In the genomic region with DNA sequence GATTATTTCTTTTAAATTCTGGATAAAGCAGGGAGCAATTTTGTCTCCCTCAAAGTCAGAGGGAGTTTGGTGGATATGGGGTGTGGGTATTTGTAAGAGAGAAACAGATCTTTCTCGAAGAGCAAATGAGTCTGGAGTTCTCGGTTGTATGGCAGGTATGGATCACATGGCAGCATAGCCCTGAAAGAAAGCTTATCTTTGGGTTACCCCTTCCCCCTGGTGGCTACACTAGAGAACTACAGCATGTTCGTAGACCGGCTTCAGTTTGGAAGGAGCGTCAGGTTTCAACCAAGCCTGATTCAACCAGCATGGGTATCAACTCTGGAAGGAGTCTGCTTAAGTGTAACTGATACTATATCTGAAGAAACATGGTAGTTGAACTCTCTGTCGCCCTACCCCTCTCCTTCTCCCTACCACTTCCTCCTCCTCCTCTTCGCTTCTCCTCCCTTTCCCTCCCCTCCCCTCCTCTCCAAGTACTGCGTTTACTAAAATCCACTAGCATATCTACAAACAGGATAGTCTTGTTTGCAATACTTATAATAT, we compare ENCODE assay signal across 11 mouse cellular contexts. TPM values are rescaled to one million over a fixed set of nuclear protein-coding genes. Genes with fewer than 3 reads are reported as not detected.
DNase-seq lines count a peak whose midpoint lies in the region; ATAC-seq and TF ChIP-seq lines count a peak whose summit lies in the region.
"Had no signal": no experiment of that assay in that cellular context is flagged by ENCODE, and none has a peak within 500 bp of the region (broad histone marks: within the 10 kb centered on the region; RNA-seq: fewer than 3 reads in every experiment).

No protein-coding gene starts in this region.

- TF ChIP-seq RAD21 in MEL (IDR thresholded peaks at IDR 0.05; ENCODE audit: low read depth, low read length) = peak; percentile 52

- no peaks in the 10 kb centered on the region for H3K27me3 ChIP-seq in kidney, embryonic 16.5 days (ENCODE audit: insufficient read depth, low read length)
- H3K27me3 ChIP-seq in MEL (ENCODE audit: control insufficient read depth in 1 of 2, insufficient read depth in 2 of 2, low read length in 2 of 2) = peaks cover 0 to 2% of the 10 kb centered on the region in 2 experiments; a peak in 2 of 4 replicates
- H3K27me3 ChIP-seq in embryonic facial prominence, embryonic 10.5 days (replicated peaks; ENCODE audit: low read depth, poor library complexity, severe bottlenecking) = no peaks in the 10 kb centered on the region
- H3K27me3 ChIP-seq: hindbrain, embryonic 15.5 days had no signal

- H3K4me1 ChIP-seq in kidney, embryonic 16.5 days (ENCODE audit: insufficient read depth, low read length) = no peaks in the 10 kb centered on the region
- H3K4me1 ChIP-seq in MEL (ENCODE audit: control insufficient read depth in 1 of 2, insufficient read depth in 2 of 2, low read length in 2 of 2) = peaks cover 3 to 13% of the 10 kb centered on the region in 2 experiments
- H3K4me1 ChIP-seq in embryonic facial prominence, embryonic 10.5 days = no peaks in the 10 kb centered on the region
- H3K4me1 ChIP-seq: hindbrain, embryonic 15.5 days had no signal

- H3K27ac ChIP-seq in kidney, embryonic 16.5 days (ENCODE audit: low read length) = no peak overlapping the region
- no peak overlapping the region; the same call in 1 of the 2 replicates for H3K27ac ChIP-seq in MEL (ENCODE audit: control insufficient read depth, low read depth, low read length)
- H3K27ac ChIP-seq in embryonic facial prominence, embryonic 10.5 days (replicated peaks) = no peak overlapping the region
- H3K27ac ChIP-seq: hindbrain, embryonic 15.5 days had no signal

- H3K4me2 ChIP-seq in kidney, embryonic 16.5 days (replicated peaks; ENCODE audit: low read depth, low read length) = no peak overlapping the region
- H3K4me2 ChIP-seq: hindbrain, embryonic 15.5 days had no signal

- no peak for TF ChIP-seq POLR2A in MEL (IDR thresholded peaks at IDR 0.05; ENCODE audit: control insufficient read depth in 1 of 2, insufficient read depth in 1 of 2, low read depth in 1 of 2, low read length in 2 of 2, poor library complexity in 1 of 2)

- H3K9me3 ChIP-seq in kidney, embryonic 16.5 days (ENCODE audit: low read length) = no peaks in the 10 kb centered on the region
- H3K9me3 ChIP-seq in MEL (replicated peaks; ENCODE audit: insufficient read depth, low read length) = no peaks in the 10 kb centered on the region
- H3K9me3 ChIP-seq in embryonic facial prominence, embryonic 10.5 days = no peaks in the 10 kb centered on the region
- H3K9me3 ChIP-seq: hindbrain, embryonic 15.5 days had no signal

- no peak overlapping the region for H3K9ac ChIP-seq in kidney, embryonic 16.5 days (replicated peaks; ENCODE audit: low read length)
- H3K9ac ChIP-seq in MEL (ENCODE audit: control insufficient read depth, low read depth, low read length, poor library complexity, severe bottlenecking) = no peak overlapping the region
- H3K9ac ChIP-seq: hindbrain, embryonic 15.5 days had no signal

- 45% methylated on average over 8 of the region's 8 CpGs for WGBS in kidney, embryonic 16.5 days
- 45% methylated on average over 8 of the region's 8 CpGs for WGBS in embryonic facial prominence, embryonic 10.5 days

- no peak for DNase-seq in kidney, postnatal 14 days
- DNase-seq in MEL (ENCODE audit: low read depth, low spot score) = peak; percentile 73
- peak; percentile 41 for DNase-seq in embryonic facial prominence, embryonic 10.5 days (ENCODE audit: low spot score)
- DNase-seq in thymus, postnatal 4 days = no peak
- DNase-seq in layer of hippocampus, adult 9-11 months = no peak
- DNase-seq in lung, postnatal 10 days = no peak
- DNase-seq: adrenal gland, postnatal 14 days had no signal

- H3K4me3 ChIP-seq in kidney, embryonic 16.5 days (ENCODE audit: low read length) = no peak overlapping the region
- no peak overlapping the region for H3K4me3 ChIP-seq in MEL (ENCODE audit: control insufficient read depth in 1 of 2, insufficient read depth in 1 of 2, low read depth in 2 of 2, low read length in 2 of 2)
- no peak overlapping the region for H3K4me3 ChIP-seq in embryonic facial prominence, embryonic 10.5 days
- H3K4me3 ChIP-seq: hindbrain, embryonic 15.5 days had no signal

- TF ChIP-seq CTCF in MEL (IDR thresholded peaks at IDR 0.05 in 2 of 3, conservative IDR thresholded peaks at IDR 0.05 in 1 of 3; ENCODE audit: control insufficient read depth in 1 of 3, insufficient read depth in 1 of 3, low read depth in 2 of 3, low read length in 3 of 3, poor library complexity in 1 of 3, severe bottlenecking in 1 of 3) = peak; percentile 27 to 48 (median 27); a peak in 4 of 6 replicates

- H3K36me3 ChIP-seq in kidney, embryonic 16.5 days (ENCODE audit: insufficient read depth, low read length) = no peaks in the 10 kb centered on the region
- peaks cover 0 to 22% of the 10 kb centered on the region in 2 experiments; a peak in 2 of 4 replicates for H3K36me3 ChIP-seq in MEL (ENCODE audit: control insufficient read depth in 1 of 2, insufficient read depth in 2 of 2, low read length in 2 of 2)
- H3K36me3 ChIP-seq in embryonic facial prominence, embryonic 10.5 days (replicated peaks) = no peaks in the 10 kb centered on the region
- H3K36me3 ChIP-seq: hindbrain, embryonic 15.5 days had no signal

- ATAC-seq in kidney, embryonic 16.5 days (ENCODE audit: low FRiP score, low TSS enrichment) = peak; percentile 65; the same call in 1 of the 2 replicates
- peak; percentile 68 for ATAC-seq in megakaryocyte-erythroid progenitor cell, adult 5-6 weeks (replicated peaks; ENCODE audit: low FRiP score, low TSS enrichment, poor library complexity, severe bottlenecking)

- TF ChIP-seq EP300 in MEL (IDR thresholded peaks at IDR 0.05; ENCODE audit: low read depth in 1 of 2, low read length in 2 of 2) = 0 out of 4 replicates have a peak, but pooled peaks of 1 of the 2 experiments have one; percentile 25

- no peaks in the 10 kb centered on the region for H3K79me2 ChIP-seq in MEL (ENCODE audit: control insufficient read depth, insufficient read depth, low read length, poor library complexity)

TF ChIP-seq in MEL, 35 proteins besides CTCF, POLR2A, EP300 and RAD21:
- TF ChIP-seq ZC3H11A (IDR thresholded peaks at IDR 0.05; ENCODE audit: low read depth, low read length) = peak; percentile 23; the same call in 1 of the 2 replicates
- TF ChIP-seq USF1 (IDR thresholded peaks at IDR 0.05; ENCODE audit: low read depth, low read length) = peak; percentile 45; the same call in 1 of the 2 replicates
- TF ChIP-seq E2F4 (IDR thresholded peaks at IDR 0.05; ENCODE audit: borderline replicate concordance, low read depth, low read length) = no peak
- peak; percentile 60 for TF ChIP-seq SMC3 (IDR thresholded peaks at IDR 0.05; ENCODE audit: low read depth, low read length)
- 0 out of 2 replicates have a peak, but pooled peaks have one; percentile 21 for TF ChIP-seq MYC (IDR thresholded peaks at IDR 0.05; ENCODE audit: low read depth, low read length)
- peak; percentile 36; the same call in 1 of the 2 replicates for TF ChIP-seq GATA1 (IDR thresholded peaks at IDR 0.05; ENCODE audit: low read depth, low read length)
- TF ChIP-seq TBP (IDR thresholded peaks at IDR 0.05; ENCODE audit: low read depth, low read length) = no peak

RNA-seq across cellular contexts. Expression of gene Olfr65, which starts 9.8 kb away (rescaled TPM):
- polyA plus RNA-seq in kidney, embryonic 16.5 days (2015; fragmentation: Nextera tagmentation; extraction: Ambion mirVana) = not detected in 2 replicates
- not detected in 2 replicates for total RNA-seq in MEL (2012; rRNA removed)
- not detected for polyA plus RNA-seq in MEL (2012; ENCODE audit: insufficient read depth in 1 of 2, insufficient read length in 2 of 2, low read depth in 1 of 2, low replicate concordance in 2 of 2, missing spikeins in 1 of 2)
- polyA plus RNA-seq in embryonic facial prominence, embryonic 10.5 days (2016; fragmentation: Nextera tagmentation; extraction: Ambion mirVana) = not detected in 2 replicates
- total RNA-seq in megakaryocyte-erythroid progenitor cell, adult 5-6 weeks (2014; fragmentation: Nextera tagmentation) = not detected in 2 replicates
- not detected in 2 replicates for total RNA-seq in megakaryocyte-erythroid progenitor cell, adult 5-6 weeks (2017)
- total RNA-seq: adrenal gland, postnatal 14 days; liver, adult 2 months had no signal
- polyA plus RNA-seq: hindbrain, embryonic 15.5 days; liver, adult 2 months had no signal

RNA-seq across cellular contexts. Expression of gene Olfr631, which starts 15.6 kb away (rescaled TPM):
- not detected in 2 replicates for polyA plus RNA-seq in kidney, embryonic 16.5 days (2015; fragmentation: Nextera tagmentation; extraction: Ambion mirVana)
- not detected in 2 replicates for total RNA-seq in MEL (2012; rRNA removed)
- not detected for polyA plus RNA-seq in MEL (2012; ENCODE audit: insufficient read depth in 1 of 2, insufficient read length in 2 of 2, low read depth in 1 of 2, low replicate concordance in 2 of 2, missing spikeins in 1 of 2)
- polyA plus RNA-seq in embryonic facial prominence, embryonic 10.5 days (2016; fragmentation: Nextera tagmentation; extraction: Ambion mirVana) = not detected in 2 replicates
- total RNA-seq in megakaryocyte-erythroid progenitor cell, adult 5-6 weeks (2014; fragmentation: Nextera tagmentation) = not detected in 2 replicates
- not detected in 2 replicates for total RNA-seq in megakaryocyte-erythroid progenitor cell, adult 5-6 weeks (2017)
- total RNA-seq: adrenal gland, postnatal 14 days; liver, adult 2 months had no signal
- polyA plus RNA-seq: hindbrain, embryonic 15.5 days; liver, adult 2 months had no signal

RNA-seq across cellular contexts. Expression of gene Olfr64, which starts 18.8 kb away (rescaled TPM):
- polyA plus RNA-seq in kidney, embryonic 16.5 days (2015; fragmentation: Nextera tagmentation; extraction: Ambion mirVana) = not detected in 2 replicates
- total RNA-seq in MEL (2012; rRNA removed) = not detected in 2 replicates
- not detected for polyA plus RNA-seq in MEL (2012; ENCODE audit: insufficient read depth in 1 of 2, insufficient read length in 2 of 2, low read depth in 1 of 2, low replicate concordance in 2 of 2, missing spikeins in 1 of 2)
- not detected in 2 replicates for polyA plus RNA-seq in embryonic facial prominence, embryonic 10.5 days (2016; fragmentation: Nextera tagmentation; extraction: Ambion mirVana)
- not detected in 2 replicates for total RNA-seq in megakaryocyte-erythroid progenitor cell, adult 5-6 weeks (2014; fragmentation: Nextera tagmentation)
- not detected in 2 replicates for total RNA-seq in megakaryocyte-erythroid progenitor cell, adult 5-6 weeks (2017)
- total RNA-seq: adrenal gland, postnatal 14 days; liver, adult 2 months had no signal
- polyA plus RNA-seq: hindbrain, embryonic 15.5 days; liver, adult 2 months had no signal

RNA-seq across cellular contexts. Expression of gene Olfr632, which starts 21.1 kb away (rescaled TPM):
- polyA plus RNA-seq in kidney, embryonic 16.5 days (2015; fragmentation: Nextera tagmentation; extraction: Ambion mirVana) = not detected in 2 replicates
- not detected in 2 replicates for total RNA-seq in MEL (2012; rRNA removed)
- not detected for polyA plus RNA-seq in MEL (2012; ENCODE audit: insufficient read depth in 1 of 2, insufficient read length in 2 of 2, low read depth in 1 of 2, low replicate concordance in 2 of 2, missing spikeins in 1 of 2)
- polyA plus RNA-seq in embryonic facial prominence, embryonic 10.5 days (2016; fragmentation: Nextera tagmentation; extraction: Ambion mirVana) = not detected in 2 replicates
- total RNA-seq in megakaryocyte-erythroid progenitor cell, adult 5-6 weeks (2014; fragmentation: Nextera tagmentation) = not detected in 2 replicates
- total RNA-seq in megakaryocyte-erythroid progenitor cell, adult 5-6 weeks (2017) = not detected in 2 replicates
- total RNA-seq: adrenal gland, postnatal 14 days; liver, adult 2 months had no signal
- polyA plus RNA-seq: hindbrain, embryonic 15.5 days; liver, adult 2 months had no signal

RNA-seq across cellular contexts. Expression of gene Olfr66, which starts 27.0 kb away (rescaled TPM):
- polyA plus RNA-seq in kidney, embryonic 16.5 days (2015; fragmentation: Nextera tagmentation; extraction: Ambion mirVana) = not detected in 2 replicates
- not detected in 2 replicates for total RNA-seq in MEL (2012; rRNA removed)
- polyA plus RNA-seq in MEL (2012; ENCODE audit: insufficient read depth in 1 of 2, insufficient read length in 2 of 2, low read depth in 1 of 2, low replicate concordance in 2 of 2, missing spikeins in 1 of 2) = not detected
- polyA plus RNA-seq in embryonic facial prominence, embryonic 10.5 days (2016; fragmentation: Nextera tagmentation; extraction: Ambion mirVana) = not detected in 2 replicates
- total RNA-seq in megakaryocyte-erythroid progenitor cell, adult 5-6 weeks (2014; fragmentation: Nextera tagmentation) = not detected in 2 replicates
- total RNA-seq in megakaryocyte-erythroid progenitor cell, adult 5-6 weeks (2017) = not detected in 2 replicates
- total RNA-seq: adrenal gland, postnatal 14 days; liver, adult 2 months had no signal
- polyA plus RNA-seq: hindbrain, embryonic 15.5 days; liver, adult 2 months had no signal

Comparison
In these comparisons a context has a peak if more than half of its experiments do, and no peak if none do; other contexts are left out.
1. DNase-seq: peak in MEL (single experiment) and embryonic facial prominence, embryonic 10.5 days (single experiment); none in kidney, postnatal 14 days (single experiment), thymus, postnatal 4 days (single experiment), layer of hippocampus, adult 9-11 months (single experiment) and lung, postnatal 10 days (single experiment).